Mouse (Mus musculus): ENCODE measurements at regions not wholly inside any gene's neighbourhood (a gene's known extent, or its start where the extent isn't known, plus 50 kb on each side); places are given as distances from the start of the nearest gene placed in this dataset.

- 78% methylated on average over 3 of the region's 3 CpGs for WGBS
- Histone ChIP-seq H3K4me1 (ENCODE audit: control insufficient read depth, insufficient read depth, low read length) (no peaks in the 10 kb centered on the region), H3K27me3 (ENCODE audit: control insufficient read depth, insufficient read depth, low read length) (no peaks in the 10 kb centered on the region), H3K4me2 (ENCODE audit: low read depth, low read length) (no peak overlapping the region), H3K9ac (replicated peaks; ENCODE audit: low read length) (no peak overlapping the region), H3K36me3 (replicated peaks; ENCODE audit: control insufficient read depth, insufficient read depth, low read depth, low read length) (no peaks in the 10 kb centered on the region), H3K27ac (replicated peaks; ENCODE audit: low read depth, low read length) (no peak overlapping the region), H3K9me3 (replicated peaks; ENCODE audit: control insufficient read depth, low read length) (no peaks in the 10 kb centered on the region), H3K4me3 (ENCODE audit: low read depth, low read length) (no peak overlapping the region)
- DNase-seq (ENCODE audit: low spot score) (no peak), ATAC-seq (replicated peaks; ENCODE audit: insufficient number of reproducible peaks, low FRiP score, low TSS enrichment, low read depth) (no peak)
These were observed 101.9 kb downstream of the Cxcl12 start for GRCm38 (mm10) chr6:117270261-117270660.

DNA sequence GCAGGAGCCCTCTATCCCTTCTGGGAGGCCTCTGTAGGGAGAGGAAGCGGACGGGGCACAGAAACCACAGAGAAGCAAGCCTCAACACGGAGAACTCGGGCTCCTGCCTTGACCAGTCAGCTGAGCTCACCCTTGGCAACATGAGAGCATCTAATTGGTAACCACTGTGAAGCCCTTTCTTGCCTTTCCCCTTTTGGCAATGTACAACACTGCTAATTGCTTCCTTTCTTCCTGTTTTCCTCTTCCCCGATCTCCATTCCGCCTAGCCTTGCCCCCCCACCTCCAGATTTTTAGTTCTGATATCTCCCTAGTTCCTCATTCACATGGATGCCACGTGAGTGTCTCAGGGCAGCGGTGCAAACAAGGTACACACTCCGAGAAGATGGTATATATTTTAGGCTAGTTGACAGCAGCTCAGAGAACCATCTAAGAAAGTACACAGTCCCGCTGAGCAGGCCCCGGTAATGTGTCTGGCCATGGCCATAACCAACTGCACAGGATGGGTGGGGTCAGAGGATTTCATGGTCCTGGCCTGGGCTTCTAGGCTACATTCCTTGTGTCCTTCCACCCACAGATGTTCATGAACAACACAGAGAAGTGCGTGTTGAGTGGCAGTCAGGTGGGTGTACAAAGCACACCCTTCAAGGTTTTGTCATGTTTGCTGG is 103.4 kb downstream of the Cxcl12 start:
- H3K4me2 ChIP-seq (ENCODE audit: low read depth, low read length): no peak overlapping the region
- WGBS: 68% methylated on average over 12 of the region's 12 CpGs

DNA sequence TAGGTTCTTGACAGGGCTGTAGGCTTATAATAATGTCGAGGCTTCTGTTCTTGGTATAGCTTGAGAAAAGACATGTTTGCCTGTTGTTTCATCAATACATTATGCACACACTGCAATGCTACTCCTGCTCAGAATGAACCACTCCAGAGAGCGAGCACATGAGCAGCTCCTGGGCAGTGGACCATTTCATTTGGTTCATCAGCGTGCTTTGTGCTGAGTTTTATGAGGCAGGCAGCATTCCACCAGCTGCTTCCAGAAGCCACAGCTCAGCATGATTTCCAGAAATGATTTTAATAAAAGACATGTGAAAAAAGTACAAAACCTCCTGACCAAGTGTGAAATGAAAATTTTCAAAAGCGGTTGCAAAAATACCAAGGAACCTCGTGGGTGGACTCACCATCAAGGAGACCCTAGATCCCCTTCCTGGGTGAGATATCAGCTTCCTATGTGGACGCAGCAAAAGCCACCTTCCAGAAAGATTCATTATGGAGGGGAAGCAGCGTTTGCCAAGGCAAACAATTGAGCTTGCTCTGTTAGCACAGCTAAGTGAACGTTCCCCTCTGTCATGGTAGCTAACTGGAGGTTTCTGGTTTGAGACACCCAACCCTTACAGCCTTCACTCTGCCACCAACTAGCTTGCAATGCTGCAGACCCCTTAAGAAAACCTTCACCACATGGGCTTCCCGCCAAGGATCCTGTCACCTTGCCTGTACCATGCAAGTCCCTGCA is 104.1 kb downstream of the Cxcl12 start:
- Histone ChIP-seq H3K36me3 (replicated peaks; ENCODE audit: control insufficient read depth, insufficient read depth, low read depth, low read length) (no peaks in the 10 kb centered on the region), H3K4me3 (ENCODE audit: low read depth, low read length) (no peak overlapping the region), H3K27me3 (ENCODE audit: control insufficient read depth, insufficient read depth, low read length) (no peaks in the 10 kb centered on the region), H3K27ac (replicated peaks; ENCODE audit: low read depth, low read length) (no peak overlapping the region), H3K9me3 (replicated peaks; ENCODE audit: control insufficient read depth, low read length) (no peaks in the 10 kb centered on the region), H3K4me2 (ENCODE audit: low read depth, low read length) (no peak overlapping the region), H3K4me1 (ENCODE audit: control insufficient read depth, insufficient read depth, low read length) (no peaks in the 10 kb centered on the region), H3K9ac (replicated peaks; ENCODE audit: low read length) (no peak overlapping the region)
- DNase-seq (ENCODE audit: low spot score): no peak
- ATAC-seq (replicated peaks; ENCODE audit: insufficient number of reproducible peaks, low FRiP score, low TSS enrichment, low read depth): no peak
- WGBS: 83% methylated on average over 9 of the region's 9 CpGs

More for the DNA sequence above, 103.4 kb downstream of the Cxcl12 start:
- H3K27ac ChIP-seq (replicated peaks; ENCODE audit: low read depth, low read length): no peak overlapping the region
- no peaks in the 10 kb centered on the region for H3K36me3 ChIP-seq (replicated peaks; ENCODE audit: control insufficient read depth, insufficient read depth, low read depth, low read length)
- no peaks in the 10 kb centered on the region for H3K9me3 ChIP-seq (replicated peaks; ENCODE audit: control insufficient read depth, low read length)
- no peak for DNase-seq (ENCODE audit: low spot score)
- no peak for ATAC-seq (replicated peaks; ENCODE audit: insufficient number of reproducible peaks, low FRiP score, low TSS enrichment, low read depth)
- H3K4me3 ChIP-seq (ENCODE audit: low read depth, low read length): no peak overlapping the region
- no peaks in the 10 kb centered on the region for H3K27me3 ChIP-seq (ENCODE audit: control insufficient read depth, insufficient read depth, low read length)
- H3K9ac ChIP-seq (replicated peaks; ENCODE audit: low read length): no peak overlapping the region
- no peaks in the 10 kb centered on the region for H3K4me1 ChIP-seq (ENCODE audit: control insufficient read depth, insufficient read depth, low read length)

DNA sequence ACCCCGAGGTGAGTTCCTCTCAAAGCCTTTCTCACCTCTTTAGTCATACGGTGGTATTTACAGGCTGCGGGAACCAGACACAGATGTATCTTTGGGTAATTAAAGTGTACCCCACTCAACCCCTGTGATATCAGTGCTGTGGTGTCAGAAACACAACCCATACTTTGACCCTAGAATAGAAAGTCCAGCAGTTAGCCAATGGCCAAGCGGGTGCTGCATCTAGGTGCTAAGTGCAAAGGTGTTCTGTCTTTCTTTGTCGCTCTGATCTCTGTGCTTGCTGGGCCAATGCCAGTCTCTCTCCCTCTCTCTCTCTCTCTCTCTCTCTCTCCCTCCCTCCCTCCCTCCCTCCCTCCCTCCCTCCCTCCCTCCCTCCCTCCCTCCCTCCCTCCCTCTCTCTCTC is 107.6 kb downstream of the Cxcl12 start:
- H3K36me3 ChIP-seq (replicated peaks; ENCODE audit: control insufficient read depth, insufficient read depth, low read depth, low read length): no peaks in the 10 kb centered on the region
- ATAC-seq (replicated peaks; ENCODE audit: insufficient number of reproducible peaks, low FRiP score, low TSS enrichment, low read depth): no peak
- no peaks in the 10 kb centered on the region for H3K9me3 ChIP-seq (replicated peaks; ENCODE audit: control insufficient read depth, low read length)
- no peak overlapping the region for H3K9ac ChIP-seq (replicated peaks; ENCODE audit: low read length)
- H3K4me3 ChIP-seq (ENCODE audit: low read depth, low read length): no peak overlapping the region
- no peaks in the 10 kb centered on the region for H3K4me1 ChIP-seq (ENCODE audit: control insufficient read depth, insufficient read depth, low read length)
- WGBS: 90% methylated on average over 5 of the region's 5 CpGs
- no peak overlapping the region for H3K4me2 ChIP-seq (ENCODE audit: low read depth, low read length)
- no peaks in the 10 kb centered on the region for H3K27me3 ChIP-seq (ENCODE audit: control insufficient read depth, insufficient read depth, low read length)
- H3K27ac ChIP-seq (replicated peaks; ENCODE audit: low read depth, low read length): no peak overlapping the region
- DNase-seq (ENCODE audit: low spot score): no peak

- no peak for ATAC-seq (replicated peaks; ENCODE audit: insufficient number of reproducible peaks, low FRiP score, low TSS enrichment, low read depth)
- Histone ChIP-seq H3K4me1 (ENCODE audit: control insufficient read depth, insufficient read depth, low read length) (no peaks in the 10 kb centered on the region), H3K27me3 (ENCODE audit: control insufficient read depth, insufficient read depth, low read length) (no peaks in the 10 kb centered on the region), H3K36me3 (replicated peaks; ENCODE audit: control insufficient read depth, insufficient read depth, low read depth, low read length) (no peaks in the 10 kb centered on the region), H3K27ac (replicated peaks; ENCODE audit: low read depth, low read length) (no peak overlapping the region), H3K4me3 (ENCODE audit: low read depth, low read length) (no peak overlapping the region), H3K4me2 (ENCODE audit: low read depth, low read length) (no peak overlapping the region), H3K9me3 (replicated peaks; ENCODE audit: control insufficient read depth, low read length) (no peaks in the 10 kb centered on the region), H3K9ac (replicated peaks; ENCODE audit: low read length) (no peak overlapping the region)
- no peak for DNase-seq (ENCODE audit: low spot score)
- WGBS: 62% methylated on average over 3 of the region's 3 CpGs
These were observed 108.5 kb downstream of the Cxcl12 start for GRCm38 (mm10) chr6:117276850-117277249.

GRCm38 (mm10) chr6:117279297-117279696 is 111.0 kb downstream of the Cxcl12 start:
- H3K27ac ChIP-seq (replicated peaks; ENCODE audit: low read depth, low read length): no peak overlapping the region
- DNase-seq (ENCODE audit: low spot score) (no peak), ATAC-seq (replicated peaks; ENCODE audit: insufficient number of reproducible peaks, low FRiP score, low TSS enrichment, low read depth) (no peak)

GRCm38 (mm10) chr6:117279786-117280411 is 111.6 kb downstream of the Cxcl12 start:
- H3K27ac ChIP-seq (replicated peaks; ENCODE audit: low read depth, low read length): no peak overlapping the region
- no peaks in the 10 kb centered on the region for H3K27me3 ChIP-seq (ENCODE audit: control insufficient read depth, insufficient read depth, low read length)
- no peaks in the 10 kb centered on the region for H3K4me1 ChIP-seq (ENCODE audit: control insufficient read depth, insufficient read depth, low read length)
- no peaks in the 10 kb centered on the region for H3K36me3 ChIP-seq (replicated peaks; ENCODE audit: control insufficient read depth, insufficient read depth, low read depth, low read length)
- H3K4me2 ChIP-seq (ENCODE audit: low read depth, low read length): no peak overlapping the region
- DNase-seq (ENCODE audit: low spot score) (peak; percentile 62), ATAC-seq (replicated peaks; ENCODE audit: insufficient number of reproducible peaks, low FRiP score, low TSS enrichment, low read depth) (no peak)
- H3K9ac ChIP-seq (replicated peaks; ENCODE audit: low read length): 0 out of 2 replicates have a peak overlapping the region, but pooled peaks have one; percentile 5
- H3K4me3 ChIP-seq (ENCODE audit: low read depth, low read length): no peak overlapping the region
- no peaks in the 10 kb centered on the region for H3K9me3 ChIP-seq (replicated peaks; ENCODE audit: control insufficient read depth, low read length)
- WGBS: 36% methylated on average over 14 of the region's 14 CpGs

More at GRCm38 (mm10) chr6:117279297-117279696, 111.0 kb downstream of the Cxcl12 start:
- H3K4me1 ChIP-seq (ENCODE audit: control insufficient read depth, insufficient read depth, low read length): no peaks in the 10 kb centered on the region
- H3K27me3 ChIP-seq (ENCODE audit: control insufficient read depth, insufficient read depth, low read length): no peaks in the 10 kb centered on the region
- no peaks in the 10 kb centered on the region for H3K9me3 ChIP-seq (replicated peaks; ENCODE audit: control insufficient read depth, low read length)
- no peak overlapping the region for H3K9ac ChIP-seq (replicated peaks; ENCODE audit: low read length)
- H3K36me3 ChIP-seq (replicated peaks; ENCODE audit: control insufficient read depth, insufficient read depth, low read depth, low read length): no peaks in the 10 kb centered on the region
- H3K4me2 ChIP-seq (ENCODE audit: low read depth, low read length): no peak overlapping the region
- no peak overlapping the region for H3K4me3 ChIP-seq (ENCODE audit: low read depth, low read length)

GRCm38 (mm10) chr6:117280911-117281310 is 112.6 kb downstream of the Cxcl12 start:
- no peak overlapping the region for H3K9ac ChIP-seq (replicated peaks; ENCODE audit: low read length)
- H3K4me3 ChIP-seq (ENCODE audit: low read depth, low read length): no peak overlapping the region
- no peaks in the 10 kb centered on the region for H3K27me3 ChIP-seq (ENCODE audit: control insufficient read depth, insufficient read depth, low read length)
- 90% methylated on average over 3 of the region's 3 CpGs for WGBS
- no peaks in the 10 kb centered on the region for H3K4me1 ChIP-seq (ENCODE audit: control insufficient read depth, insufficient read depth, low read length)
- H3K36me3 ChIP-seq (replicated peaks; ENCODE audit: control insufficient read depth, insufficient read depth, low read depth, low read length): no peaks in the 10 kb centered on the region
- H3K27ac ChIP-seq (replicated peaks; ENCODE audit: low read depth, low read length): no peak overlapping the region
- H3K9me3 ChIP-seq (replicated peaks; ENCODE audit: control insufficient read depth, low read length): no peaks in the 10 kb centered on the region
- ATAC-seq (replicated peaks; ENCODE audit: insufficient number of reproducible peaks, low FRiP score, low TSS enrichment, low read depth): no peak
- no peak overlapping the region for H3K4me2 ChIP-seq (ENCODE audit: low read depth, low read length)
- no peak for DNase-seq (ENCODE audit: low spot score)
